Mouse (Mus musculus): ENCODE results near the gene H2-Q7.
"Not testable (repeated sequence)": the region's sequence is repeated elsewhere in the genome, so short reads cannot be mapped to it uniquely, and the experiment has no call there.

GRCm38 (mm10) chr17:35434836-35435235 is 4.1 kb upstream of the H2-Q7 start:
- not testable (repeated sequence) for TF ChIP-seq CTCF (IDR thresholded peaks at IDR 0.05; ENCODE audit: borderline replicate concordance, insufficient read depth, low read length); POLR2A (IDR thresholded peaks at IDR 0.05; ENCODE audit: low read depth, low read length)

All from embryonic fibroblast, embryonic 13.5 days (primary cell).